Mouse (Mus musculus) ES-E14 (cell line): ENCODE results near the gene Rassf2.

Experiments
- CHD2 ChIP-seq: IDR thresholded peaks from 2 replicates; pipeline ENCODE4 v1.6.1; 2014; ENCODE audit warnings: mild to moderate bottlenecking, low read depth, low read length, inconsistent platforms
- ZC3H11A ChIP-seq: IDR thresholded peaks from 2 replicates; pipeline ENCODE4 v1.6.1; 2012; ENCODE audit warnings: low read depth, mild to moderate bottlenecking, inconsistent platforms, low read length, borderline replicate concordance

DNA sequence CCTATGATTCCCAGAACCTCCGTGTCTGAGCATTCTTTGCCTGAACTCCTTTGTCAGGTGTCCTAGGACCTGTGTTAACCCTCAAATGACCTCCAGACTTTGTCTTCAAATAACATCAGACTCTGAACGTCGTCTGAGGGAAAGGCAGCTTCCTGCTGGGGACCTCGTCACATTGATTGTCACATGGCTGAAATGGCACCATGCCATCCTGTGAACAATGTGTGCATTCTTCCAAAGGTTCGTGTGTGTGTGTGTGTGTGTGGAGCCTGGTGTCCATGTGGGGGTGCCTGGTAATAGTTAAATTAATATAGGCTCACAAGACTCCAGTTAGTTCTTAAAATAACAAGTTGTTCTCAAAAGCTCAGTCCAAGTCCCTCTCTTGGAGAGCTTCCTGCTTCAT is 32.7 kb downstream of the Rassf2 start:
- TF ChIP-seq ZC3H11A (no peak), CHD2 (no peak)
